Comparison of ENCODE assay signal across 1 mouse cellular context in the genomic region with DNA sequence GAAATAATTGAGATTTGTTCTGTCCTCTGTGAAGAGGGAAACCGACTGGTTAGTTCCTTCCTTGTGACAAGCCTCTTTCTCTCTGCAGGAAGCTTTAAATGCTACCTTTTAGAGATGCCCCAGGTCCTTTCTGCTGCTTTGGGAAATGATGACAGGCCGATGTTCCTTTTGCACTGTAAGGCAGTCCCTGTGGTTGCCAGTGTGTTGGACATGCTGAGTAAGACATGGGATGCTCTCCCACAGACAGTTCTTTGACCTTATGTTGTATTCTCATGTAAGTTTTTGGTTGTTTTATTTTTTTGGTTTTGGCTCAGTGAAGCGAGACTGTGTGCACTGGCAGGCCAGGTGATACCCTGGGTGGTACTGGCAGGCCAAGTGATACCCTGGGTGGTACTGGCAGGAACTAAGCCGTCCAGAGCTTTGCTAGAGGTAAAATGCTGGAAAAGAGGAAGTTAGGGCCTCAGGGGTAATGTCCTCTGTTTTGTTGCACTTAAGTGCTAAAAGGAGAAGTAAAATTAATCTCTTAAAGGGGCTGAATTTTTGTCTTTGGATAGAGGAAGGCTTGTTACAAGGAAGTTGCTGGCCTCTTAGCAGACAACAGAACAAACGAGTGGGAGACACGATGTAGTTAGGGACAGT.
TF ChIP-seq lines count a peak whose summit lies in the region.

No protein-coding gene starts in this region.

TF ChIP-seq in MEL, 35 proteins besides CTCF, POLR2A, EP300 and RAD21:
- TF ChIP-seq MXI1 (IDR thresholded peaks at IDR 0.05; ENCODE audit: low read depth, low read length) = peak; percentile 40; the same call in 1 of the 2 replicates
- TF ChIP-seq RCOR1 (IDR thresholded peaks at IDR 0.05; ENCODE audit: low read depth, low read length) = peak; percentile 48; the same call in 1 of the 2 replicates
- TF ChIP-seq SIN3A (IDR thresholded peaks at IDR 0.05; ENCODE audit: low read length) = peak; percentile 75
- TF ChIP-seq MAX (IDR thresholded peaks at IDR 0.05; ENCODE audit: low read length) = 0 out of 2 replicates have a peak, but pooled peaks have one; percentile 8
- TF ChIP-seq HCFC1 (IDR thresholded peaks at IDR 0.05; ENCODE audit: low read depth, low read length) = peak; percentile 34; the same call in 1 of the 2 replicates
- TF ChIP-seq KAT2A (conservative IDR thresholded peaks at IDR 0.05; ENCODE audit: low read depth, low read length) = no peak
- TF ChIP-seq NRF1 (IDR thresholded peaks at IDR 0.05; ENCODE audit: insufficient read depth, low read depth, low read length, poor library complexity, severe bottlenecking) = no peak
- TF ChIP-seq POLR2AphosphoS2 (IDR thresholded peaks at IDR 0.05; ENCODE audit: low read length) = peak; percentile 31; the same call in 1 of the 2 replicates
- peak; percentile 54; the same call in 1 of the 2 replicates for TF ChIP-seq ELF1 (IDR thresholded peaks at IDR 0.05; ENCODE audit: low read depth, low read length)
- TF ChIP-seq ETS1 (IDR thresholded peaks at IDR 0.05; ENCODE audit: low read depth, low read length) = peak; percentile 37
- no peak for TF ChIP-seq MYC (IDR thresholded peaks at IDR 0.05; ENCODE audit: low read depth, low read length)
- no peak for TF ChIP-seq ZMIZ1 (IDR thresholded peaks at IDR 0.05; ENCODE audit: low read depth, low read length)
TF ChIP-seq in MEL: peak in this region for 8.
